Mouse (Mus musculus) embryonic facial prominence, embryonic 13.5 days (tissue): ENCODE results near the gene St8sia4. TPM values are rescaled to one million over a fixed set of nuclear protein-coding genes. Genes with fewer than 3 reads are reported as not detected.

Experiments used
- ATAC-seq: fragments of 200-750 bp; cut with Nextera tagmentation; 2 replicates; pipeline ENCODE4 v1.8.0; 2017; ENCODE audit warnings: low read depth; ENCODE audit not compliant: insufficient number of reproducible peaks, insufficient read depth, low FRiP score, low TSS enrichment
- H3K27ac ChIP-seq: fragments of 300-500 bp; sonication (generic); 2 replicates; pipeline ENCODE4 v1.5.1; 2015; ENCODE audit warnings: moderate library complexity, mild to moderate bottlenecking, inconsistent platforms
- H3K27me3 ChIP-seq: fragments of 300-500 bp; sonication (generic); 2 replicates; pipeline ENCODE4 v1.6.1; 2015; ENCODE audit warnings: mild to moderate bottlenecking, inconsistent platforms
- H3K36me3 ChIP-seq: fragments of 300-500 bp; sonication (generic); 2 replicates; pipeline ENCODE4 v1.6.1; 2015; ENCODE audit warnings: mild to moderate bottlenecking, inconsistent platforms
- H3K4me1 ChIP-seq: fragments of 300-500 bp; sonication (generic); 2 replicates; pipeline ENCODE4 v1.6.1; 2015; ENCODE audit warnings: inconsistent platforms
- H3K4me2 ChIP-seq: fragments of 300-500 bp; sonication (generic); 2 replicates; pipeline ENCODE4 v1.6.1; 2015; ENCODE audit warnings: moderate library complexity, mild to moderate bottlenecking, inconsistent platforms
- H3K4me3 ChIP-seq: fragments of 300-500 bp; sonication (generic); 2 replicates; pipeline ENCODE4 v1.5.1; 2015; ENCODE audit warnings: mild to moderate bottlenecking, inconsistent platforms
- H3K9ac ChIP-seq: fragments of 300-500 bp; sonication (generic); 2 replicates; pipeline ENCODE4 v1.6.1; 2015; ENCODE audit warnings: mild to moderate bottlenecking, inconsistent platforms
- H3K9me3 ChIP-seq: fragments of 300-500 bp; sonication (generic); 2 replicates; pipeline ENCODE4 v1.6.1; 2016; ENCODE audit warnings: inconsistent platforms
- WGBS: fragments of 180-500 bp; shearing (Covaris S2); methylation state at CpG from one replicate; pipeline ENCODE4 v1.1.7; 2015; ENCODE audit warnings: mixed read lengths; 5-methylcytosine and 5-hydroxymethylcytosine counted together
- polyA plus RNA-seq: library from polyadenylated mRNA; unstranded; fragments of >200 nt; fragmentation: Nextera tagmentation; extraction: Ambion mirVana; gene quantifications from 2 replicates; pipeline ENCODE4 v1.2.1, GENCODE M21; 2015

The St8sia4 gene
- polyA plus RNA-seq, 1 experiment from 2014 or later, result 4.2 TPM

DNA sequence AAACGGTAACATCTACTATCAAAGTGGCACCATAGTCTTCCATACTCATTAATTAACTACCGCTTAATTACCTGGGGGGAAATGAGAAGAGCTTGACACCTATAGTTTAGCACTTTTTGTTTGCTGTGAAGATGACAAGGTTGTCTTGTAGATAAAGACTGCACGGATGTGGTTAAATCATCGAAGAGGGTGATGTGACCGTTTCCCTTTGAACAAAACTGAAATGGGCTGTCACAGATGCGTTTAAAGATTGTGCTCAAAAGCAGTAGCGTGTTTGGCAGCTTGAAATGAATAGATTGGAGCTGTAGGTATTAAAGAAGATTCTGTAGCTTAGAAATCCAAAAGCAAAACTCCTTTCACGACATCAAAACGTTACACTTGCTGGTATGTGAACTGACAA is 11.8 kb downstream of the St8sia4 start:
- WGBS, result 66% methylated on average over 9 of the region's 9 CpGs
- no peak overlapping the region for H3K4me2 ChIP-seq
- no peak overlapping the region for H3K4me3 ChIP-seq
- H3K4me1 ChIP-seq, result no peaks in the 10 kb centered on the region
- H3K36me3 ChIP-seq, result no peaks in the 10 kb centered on the region
- H3K9me3 ChIP-seq, result no peaks in the 10 kb centered on the region
- no peaks in the 10 kb centered on the region for H3K27me3 ChIP-seq
- no peak for ATAC-seq
- no peak overlapping the region for H3K27ac ChIP-seq
- H3K9ac ChIP-seq, result no peak overlapping the region

- Histone ChIP-seq H3K4me1 (no peaks in the 10 kb centered on the region), H3K9me3 (no peaks in the 10 kb centered on the region), H3K27me3 (no peaks in the 10 kb centered on the region), H3K27ac (no peak overlapping the region), H3K4me3 (no peak overlapping the region), H3K9ac (no peak overlapping the region), H3K4me2 (no peak overlapping the region), H3K36me3 (no peaks in the 10 kb centered on the region)
- ATAC-seq, result no peak
- WGBS, result 89% methylated on average over 8 of the region's 8 CpGs
Measured at GRCm38 (mm10) chr1:95653445-95653844, 13.9 kb downstream of the St8sia4 start.

- no peak overlapping the region for H3K9ac ChIP-seq
- no peak overlapping the region for H3K4me2 ChIP-seq
- no peaks in the 10 kb centered on the region for H3K36me3 ChIP-seq
- H3K27me3 ChIP-seq, result no peaks in the 10 kb centered on the region
- H3K4me1 ChIP-seq, result no peaks in the 10 kb centered on the region
- WGBS, result 68% methylated on average over 2 of the region's 2 CpGs
- ATAC-seq, result no peak
- no peak overlapping the region for H3K27ac ChIP-seq
- H3K4me3 ChIP-seq, result no peak overlapping the region
- H3K9me3 ChIP-seq, result no peaks in the 10 kb centered on the region
Measured at GRCm38 (mm10) chr1:95644292-95644691, 23.1 kb downstream of the St8sia4 start.

- Histone ChIP-seq H3K27ac (no peak overlapping the region), H3K4me2 (no peak overlapping the region), H3K36me3 (peaks cover 3% of the 10 kb centered on the region; the same call in 1 of the 2 replicates), H3K4me3 (no peak overlapping the region), H3K9ac (no peak overlapping the region), H3K4me1 (no peaks in the 10 kb centered on the region), H3K9me3 (no peaks in the 10 kb centered on the region), H3K27me3 (no peaks in the 10 kb centered on the region)
- WGBS, result 92% methylated on average over 3 of the region's 3 CpGs
- no peak for ATAC-seq
Measured at GRCm38 (mm10) chr1:95639001-95639400, 28.4 kb downstream of the St8sia4 start.

DNA sequence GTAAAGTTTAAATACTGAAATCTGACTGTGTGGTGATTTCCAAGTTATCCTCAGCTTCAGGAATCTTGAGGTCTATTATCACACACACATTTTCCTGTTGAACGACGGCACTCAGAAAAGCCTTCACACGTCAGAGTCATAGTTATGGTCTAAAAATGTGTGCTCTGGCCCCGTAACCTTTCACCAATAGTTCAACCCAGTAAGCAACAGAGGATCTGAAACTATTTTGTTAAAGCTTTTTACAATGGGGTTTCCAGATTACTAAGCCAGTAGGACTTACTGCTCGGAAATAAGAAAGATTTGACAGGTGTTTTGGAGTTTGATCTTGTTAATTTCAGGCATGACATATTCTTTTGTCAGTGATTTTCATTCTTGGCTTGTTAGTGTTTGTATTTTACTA is 43.0 kb downstream of the St8sia4 start:
- Histone ChIP-seq H3K36me3 (no peaks in the 10 kb centered on the region), H3K4me2 (no peak overlapping the region), H3K27me3 (no peaks in the 10 kb centered on the region), H3K4me1 (0 out of 2 replicates have a peak, but pooled peaks cover 2% of the 10 kb centered on the region), H3K4me3 (no peak overlapping the region), H3K9ac (no peak overlapping the region), H3K27ac (no peak overlapping the region), H3K9me3 (no peaks in the 10 kb centered on the region)
- WGBS, result 74% methylated on average over 5 of the region's 5 CpGs
- ATAC-seq, result no peak

DNA sequence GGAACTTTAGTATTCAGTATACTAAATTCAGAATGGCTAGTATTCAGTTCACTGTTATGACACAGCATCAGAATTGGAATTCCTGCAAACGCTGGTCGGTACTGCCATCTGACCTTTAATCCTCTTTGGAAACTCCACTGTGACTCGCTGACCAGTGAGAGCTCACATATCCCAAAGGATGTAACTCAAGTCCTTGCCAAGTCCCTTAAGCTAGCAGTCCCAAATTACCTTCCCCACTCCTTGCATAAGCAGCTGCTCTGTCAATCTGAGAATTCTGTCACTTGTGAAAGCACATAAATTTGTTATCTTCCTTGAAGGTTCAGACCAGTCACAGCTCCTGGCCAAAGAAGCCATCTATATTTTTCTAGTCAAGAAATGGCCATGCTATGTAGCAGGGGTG is 48.7 kb downstream of the St8sia4 start:
- 30% methylated on average over 3 of the region's 3 CpGs for WGBS
- no peaks in the 10 kb centered on the region for H3K9me3 ChIP-seq
- H3K4me2 ChIP-seq, result no peak overlapping the region
- H3K36me3 ChIP-seq, result no peaks in the 10 kb centered on the region
- no peak overlapping the region for H3K4me3 ChIP-seq
- 0 out of 2 replicates have a peak, but pooled peaks cover 2% of the 10 kb centered on the region for H3K4me1 ChIP-seq
- H3K27me3 ChIP-seq, result no peaks in the 10 kb centered on the region
- no peak for ATAC-seq
- H3K27ac ChIP-seq, result no peak overlapping the region
- H3K9ac ChIP-seq, result no peak overlapping the region

- H3K27me3 ChIP-seq, result no peaks in the 10 kb centered on the region
- H3K27ac ChIP-seq, result no peak overlapping the region
- H3K4me2 ChIP-seq, result no peak overlapping the region
- H3K4me3 ChIP-seq, result no peak overlapping the region
- no peak overlapping the region for H3K9ac ChIP-seq
- no peaks in the 10 kb centered on the region for H3K9me3 ChIP-seq
- 0 out of 2 replicates have a peak, but pooled peaks cover 2% of the 10 kb centered on the region for H3K4me1 ChIP-seq
- no peaks in the 10 kb centered on the region for H3K36me3 ChIP-seq
- 51% methylated on average over 3 of the region's 3 CpGs for WGBS
- no peak for ATAC-seq
Measured at GRCm38 (mm10) chr1:95618125-95618524, 49.2 kb downstream of the St8sia4 start.

- no peak overlapping the region for H3K27ac ChIP-seq
- H3K36me3 ChIP-seq, result no peaks in the 10 kb centered on the region
- H3K4me3 ChIP-seq, result no peak overlapping the region
- H3K4me2 ChIP-seq, result no peak overlapping the region
- no peak for ATAC-seq
- H3K4me1 ChIP-seq, result no peaks in the 10 kb centered on the region
- no peaks in the 10 kb centered on the region for H3K9me3 ChIP-seq
- no peaks in the 10 kb centered on the region for H3K27me3 ChIP-seq
- no peak overlapping the region for H3K9ac ChIP-seq
- WGBS, result 85% methylated on average over 2 of the region's 2 CpGs
Measured at GRCm38 (mm10) chr1:95610017-95610416, 57.4 kb downstream of the St8sia4 start.

GRCm38 (mm10) chr1:95609045-95609444 is 58.3 kb downstream of the St8sia4 start:
- 84% methylated on average over 5 of the region's 5 CpGs for WGBS
- no peaks in the 10 kb centered on the region for H3K27me3 ChIP-seq
- H3K9ac ChIP-seq, result no peak overlapping the region
- no peak overlapping the region for H3K4me2 ChIP-seq
- no peak overlapping the region for H3K4me3 ChIP-seq
- H3K36me3 ChIP-seq, result no peaks in the 10 kb centered on the region
- no peaks in the 10 kb centered on the region for H3K9me3 ChIP-seq
- ATAC-seq, result no peak
- no peak overlapping the region for H3K27ac ChIP-seq
- H3K4me1 ChIP-seq, result no peaks in the 10 kb centered on the region

- WGBS, result 64% methylated on average over 2 of the region's 2 CpGs
- Histone ChIP-seq H3K27ac (no peak overlapping the region), H3K27me3 (no peaks in the 10 kb centered on the region), H3K9me3 (no peaks in the 10 kb centered on the region), H3K9ac (no peak overlapping the region), H3K4me3 (no peak overlapping the region), H3K36me3 (no peaks in the 10 kb centered on the region), H3K4me1 (no peaks in the 10 kb centered on the region), H3K4me2 (no peak overlapping the region)
- no peak for ATAC-seq
Measured at GRCm38 (mm10) chr1:95605458-95605857, 61.9 kb downstream of the St8sia4 start.

DNA sequence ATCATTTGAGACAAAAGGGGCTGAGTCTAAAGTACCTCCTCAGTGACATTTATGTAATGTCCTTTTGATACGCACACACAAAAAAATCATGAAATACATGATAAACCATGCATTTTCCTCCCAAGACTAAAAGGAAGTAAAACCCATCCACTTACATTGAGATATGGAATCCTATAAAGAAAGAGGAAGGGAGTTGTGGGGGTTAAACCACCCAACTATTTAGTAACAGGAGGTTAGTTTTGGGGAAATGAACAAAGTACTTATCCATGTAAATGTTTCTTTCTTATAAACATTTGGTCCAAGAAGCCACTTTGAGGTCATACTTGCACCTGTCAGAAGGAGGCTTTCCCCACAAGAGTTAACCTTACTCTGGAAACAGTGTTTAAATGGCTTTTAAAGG is 69.3 kb downstream of the St8sia4 start:
- no peaks in the 10 kb centered on the region for H3K4me1 ChIP-seq
- no peak for ATAC-seq
- no peaks in the 10 kb centered on the region for H3K9me3 ChIP-seq
- H3K27ac ChIP-seq, result no peak overlapping the region
- no peak overlapping the region for H3K4me2 ChIP-seq
- 87% methylated on average over 1 of the region's 1 CpGs for WGBS
- H3K27me3 ChIP-seq, result no peaks in the 10 kb centered on the region
- H3K9ac ChIP-seq, result no peak overlapping the region
- no peak overlapping the region for H3K4me3 ChIP-seq
- H3K36me3 ChIP-seq, result no peaks in the 10 kb centered on the region

DNA sequence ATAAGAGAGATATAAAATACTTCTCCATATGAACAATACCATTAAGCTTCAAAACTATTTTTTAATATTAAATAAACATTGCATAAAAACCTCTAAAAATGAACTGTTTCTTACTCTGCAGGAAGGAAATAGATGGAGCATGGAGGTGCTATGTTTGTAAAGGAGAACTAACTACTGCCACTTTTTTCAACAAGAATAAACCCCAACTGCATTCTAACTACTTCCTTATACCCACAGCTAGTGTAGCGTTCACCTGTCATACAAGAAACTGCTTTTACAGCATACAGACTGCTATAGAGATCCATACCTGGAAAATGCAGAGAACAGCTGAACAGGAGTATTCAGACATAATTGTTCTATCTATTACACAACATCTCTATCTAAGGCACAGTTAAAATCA is 70.5 kb downstream of the St8sia4 start:
- Histone ChIP-seq H3K4me1 (no peaks in the 10 kb centered on the region), H3K4me3 (no peak overlapping the region), H3K4me2 (no peak overlapping the region), H3K36me3 (no peaks in the 10 kb centered on the region), H3K27ac (no peak overlapping the region), H3K27me3 (no peaks in the 10 kb centered on the region), H3K9ac (no peak overlapping the region), H3K9me3 (no peaks in the 10 kb centered on the region)
- no peak for ATAC-seq
- 86% methylated on average over 1 of the region's 1 CpGs for WGBS

GRCm38 (mm10) chr1:95591101-95591500 is 76.3 kb downstream of the St8sia4 start:
- no peak overlapping the region for H3K4me2 ChIP-seq
- no peak for ATAC-seq
- H3K9ac ChIP-seq, result no peak overlapping the region
- H3K9me3 ChIP-seq, result no peaks in the 10 kb centered on the region
- no peaks in the 10 kb centered on the region for H3K27me3 ChIP-seq
- no peak overlapping the region for H3K27ac ChIP-seq
- 72% methylated on average over 2 of the region's 2 CpGs for WGBS
- H3K4me3 ChIP-seq, result no peak overlapping the region
- no peaks in the 10 kb centered on the region for H3K36me3 ChIP-seq
- no peaks in the 10 kb centered on the region for H3K4me1 ChIP-seq
